Mouse (Mus musculus) liver, embryonic 14.5 days (tissue): ENCODE measurements around the gene Sfrp4. TPM values are rescaled to one million over a fixed set of nuclear protein-coding genes. Genes with fewer than 3 reads are reported as not detected.

Source experiments
- ATAC-seq: fragments of 200-750 bp; cut with Nextera tagmentation; 2 replicates; pipeline ENCODE4 v1.8.0; 2017; ENCODE audit warnings: moderate number of reproducible peaks, mild to moderate bottlenecking, moderate library complexity; ENCODE audit not compliant: insufficient read depth
- DNase-seq, 3 experiments: peaks; one replicate each; pipeline ENCODE4 v3.0.0-alpha.2; 2012 to 2013; ENCODE audit warnings: low read depth in 3 of 3, low spot score in 3 of 3
- H3K27ac ChIP-seq: fragments of 300-500 bp; sonication (generic); 2 replicates; pipeline ENCODE4 v1.5.1; 2014; ENCODE audit warnings: moderate library complexity, mild to moderate bottlenecking, control low read depth, inconsistent platforms
- H3K27me3 ChIP-seq: fragments of 300-500 bp; sonication (generic); 2 replicates; pipeline ENCODE4 v1.6.1; 2014; ENCODE audit warnings: mild to moderate bottlenecking, low read length, moderate library complexity; ENCODE audit not compliant: control insufficient read depth, insufficient read depth
- H3K36me3 ChIP-seq: fragments of 300-500 bp; sonication (generic); replicated peaks from 2 replicates; pipeline ENCODE4 v1.6.1; 2014; ENCODE audit warnings: low read depth; ENCODE audit not compliant: control insufficient read depth, insufficient read depth
- H3K4me1 ChIP-seq, 2 experiments: fragments of 200-500 bp in 1 of 2; fragments of 300-500 bp in 1 of 2; sonication (generic) in 1 of 2; replicated peaks; 2 replicates each; pipeline ENCODE4 v1.6.1; 2012 to 2014; ENCODE audit warnings: antibody characterized with exemption in 1 of 2, inconsistent platforms in 1 of 2, low read length in 1 of 2; ENCODE audit not compliant: control insufficient read depth in 2 of 2, insufficient read depth in 2 of 2
- H3K4me2 ChIP-seq: fragments of 300-500 bp; sonication (generic); 2 replicates; pipeline ENCODE4 v1.6.1; 2014; ENCODE audit warnings: low read depth, mild to moderate bottlenecking, control low read depth, moderate library complexity
- H3K4me3 ChIP-seq, 2 experiments: fragments of 200-500 bp in 1 of 2; fragments of 300-500 bp in 1 of 2; sonication (generic) in 1 of 2; 2 replicates each; pipeline ENCODE4 v1.5.1; 2012 to 2014; ENCODE audit warnings: low read depth in 2 of 2, low read length in 2 of 2, mild to moderate bottlenecking in 2 of 2, control low read depth in 1 of 2, inconsistent platforms in 1 of 2, moderate library complexity in 1 of 2; ENCODE audit not compliant: insufficient read depth in 1 of 2
- H3K9ac ChIP-seq: fragments of 300-500 bp; sonication (generic); replicated peaks from 2 replicates; pipeline ENCODE4 v1.6.1; 2014; ENCODE audit warnings: mild to moderate bottlenecking, control low read depth, moderate library complexity
- H3K9me3 ChIP-seq: fragments of 300-500 bp; sonication (generic); 2 replicates; pipeline ENCODE4 v1.6.1; 2016; ENCODE audit warnings: low read length, mixed read lengths; ENCODE audit not compliant: control insufficient read depth
- CTCF ChIP-seq: IDR thresholded peaks from 2 replicates; pipeline ENCODE4 v1.5.1; 2016; ENCODE audit warnings: antibody characterized with exemption, low read depth, control low read depth
- EP300 ChIP-seq: IDR thresholded peaks from 2 replicates; pipeline ENCODE4 v1.6.1; 2016; ENCODE audit warnings: antibody characterized with exemption, low read depth
- WGBS: fragments of 180-500 bp; shearing (Covaris S2); extraction: QIAGEN DNeasy Blood & Tissue Kit; methylation state at CpG from one replicate; pipeline ENCODE4 v1.1.7; 2014; ENCODE audit not compliant: insufficient replicate concordance; 5-methylcytosine and 5-hydroxymethylcytosine counted together
- polyA plus RNA-seq, 2 experiments: library from polyadenylated mRNA; depleted of rRNA in 1 of 2; stranded (reverse) in 1 of 2; unstranded in 1 of 2; fragments of >200 nt; fragmentation: Nextera tagmentation in 1 of 2; extraction: Ambion mirVana in 1 of 2; gene quantifications; 2 replicates each; pipeline versions ENCODE4 v1.2.1 to v1.2.3; 2012 to 2014

The Sfrp4 gene
- polyA plus RNA-seq, 2 experiments = 0.44 to 0.66 TPM

DNA sequence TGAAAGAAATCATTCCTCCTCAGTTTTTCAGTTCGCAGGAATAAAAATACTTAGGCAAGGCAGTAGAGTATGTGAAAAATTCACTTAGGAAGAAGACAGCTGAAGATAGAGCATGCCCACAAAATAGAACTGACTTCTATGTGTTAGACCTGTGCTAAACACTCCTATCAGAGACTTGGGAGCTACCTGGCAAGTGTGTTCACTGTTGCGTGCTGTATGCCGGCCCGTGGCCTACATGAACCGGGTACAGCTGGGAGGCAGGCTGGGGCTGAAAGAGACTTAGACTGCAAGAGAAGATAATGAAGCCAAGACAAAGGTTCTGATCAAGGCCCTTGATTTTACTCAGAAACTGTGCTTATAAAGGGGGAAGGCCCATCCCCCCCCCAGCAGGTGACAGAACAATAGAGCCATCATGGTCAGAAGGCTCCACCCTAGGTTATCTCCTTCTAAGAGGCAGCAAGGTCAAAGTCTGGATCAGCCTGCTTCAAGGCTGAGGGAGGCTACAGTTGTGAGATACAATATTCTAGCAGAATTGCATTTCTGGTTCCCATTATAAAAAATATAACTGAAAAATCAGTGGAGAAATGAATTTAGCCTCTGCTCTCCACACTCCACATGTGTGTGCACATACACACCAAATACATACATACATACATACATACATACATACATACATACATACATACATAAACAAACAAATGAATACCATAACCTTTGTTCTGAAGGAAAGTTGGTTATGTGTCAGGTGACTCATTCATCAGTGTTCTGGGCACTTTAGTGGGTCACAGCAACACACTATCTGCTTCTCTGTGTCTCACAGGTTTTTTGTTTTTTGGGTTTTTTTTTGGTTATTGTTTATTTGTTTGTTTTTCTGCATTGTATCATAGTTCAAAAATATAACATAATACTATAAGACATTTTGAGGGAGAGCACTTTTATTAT, 8.1 kb downstream of the Sfrp4 start:
- Histone ChIP-seq H3K27me3 (no peaks in the 10 kb centered on the region), H3K4me1 (peaks cover 2 to 17% of the 10 kb centered on the region in 2 experiments), H3K4me2 (no peak overlapping the region), H3K36me3 (no peaks in the 10 kb centered on the region), H3K9me3 (no peaks in the 10 kb centered on the region), H3K4me3 (no peak overlapping the region), H3K27ac (no peak overlapping the region), H3K9ac (no peak overlapping the region)
- ATAC-seq (peak; percentile 41; the same call in 1 of the 2 replicates), DNase-seq (no peak)
- 48% methylated on average over 5 of the region's 5 CpGs for WGBS
- TF ChIP-seq EP300 (no peak), CTCF (no peak)

DNA sequence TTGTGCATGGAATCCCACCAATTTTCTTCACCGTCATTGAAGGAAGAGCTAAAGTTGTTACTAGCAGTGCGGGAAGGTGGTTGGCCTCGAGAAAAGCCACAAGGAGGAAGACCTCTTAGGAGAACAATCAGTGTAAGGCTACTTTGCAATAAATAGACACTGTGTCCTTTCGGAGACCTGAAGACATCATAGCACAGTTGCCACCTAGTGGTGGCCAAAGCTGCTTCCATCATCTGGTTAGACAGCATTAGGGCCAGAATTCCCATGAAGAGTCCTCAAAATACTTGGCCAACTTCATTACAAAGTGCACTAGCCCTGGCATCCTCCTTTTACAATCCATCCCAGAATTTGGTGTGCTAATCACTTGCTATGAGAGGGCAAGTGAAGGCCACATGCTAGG, 13.2 kb downstream of the Sfrp4 start:
- H3K27ac ChIP-seq = no peak overlapping the region
- no peak overlapping the region for H3K9ac ChIP-seq
- no peaks in the 10 kb centered on the region for H3K27me3 ChIP-seq
- TF ChIP-seq CTCF (peak; percentile 74), EP300 (no peak)
- no peaks in the 10 kb centered on the region for H3K9me3 ChIP-seq
- DNase-seq = no peak
- H3K36me3 ChIP-seq = no peaks in the 10 kb centered on the region
- WGBS = 28% methylated on average over 4 of the region's 4 CpGs
- H3K4me2 ChIP-seq = no peak overlapping the region
- ATAC-seq = peak; percentile 21; the same call in 1 of the 2 replicates
- H3K4me3 ChIP-seq = no peak overlapping the region
- H3K4me1 ChIP-seq = no peaks in the 10 kb centered on the region; a peak in 1 of 4 replicates

DNA sequence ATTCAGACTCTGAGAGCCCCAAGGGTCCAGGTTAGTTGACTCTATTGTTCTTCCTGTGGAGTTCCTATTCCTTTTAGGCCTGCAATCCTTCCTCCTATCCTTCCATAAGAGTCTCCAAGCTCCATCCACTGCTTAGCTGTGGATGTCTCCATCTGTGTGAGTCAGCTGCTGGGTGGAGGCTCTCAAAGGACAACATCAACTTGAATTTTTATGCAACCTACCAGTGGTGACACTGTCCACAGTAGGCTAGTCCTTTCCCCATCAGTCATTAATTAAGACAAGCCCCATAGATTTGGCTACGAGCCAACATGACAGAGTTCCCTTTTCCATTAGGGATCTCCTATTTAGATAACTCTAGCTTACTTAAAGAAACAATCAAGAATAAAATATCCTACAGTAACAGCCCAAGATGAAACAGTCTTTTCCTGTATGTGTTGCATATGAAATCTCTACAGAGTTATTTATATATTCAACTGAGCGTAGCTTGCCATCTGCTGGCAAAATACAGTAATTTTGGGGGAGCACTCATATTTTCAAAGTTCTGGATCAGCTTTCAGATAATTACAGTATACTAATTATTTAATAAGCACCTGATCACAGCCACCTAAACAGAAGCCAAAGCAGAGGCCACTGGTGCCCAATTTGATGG, 17.4 kb downstream of the Sfrp4 start:
- H3K27ac ChIP-seq = no peak overlapping the region
- 61% methylated on average over 2 of the region's 2 CpGs for WGBS

DNA sequence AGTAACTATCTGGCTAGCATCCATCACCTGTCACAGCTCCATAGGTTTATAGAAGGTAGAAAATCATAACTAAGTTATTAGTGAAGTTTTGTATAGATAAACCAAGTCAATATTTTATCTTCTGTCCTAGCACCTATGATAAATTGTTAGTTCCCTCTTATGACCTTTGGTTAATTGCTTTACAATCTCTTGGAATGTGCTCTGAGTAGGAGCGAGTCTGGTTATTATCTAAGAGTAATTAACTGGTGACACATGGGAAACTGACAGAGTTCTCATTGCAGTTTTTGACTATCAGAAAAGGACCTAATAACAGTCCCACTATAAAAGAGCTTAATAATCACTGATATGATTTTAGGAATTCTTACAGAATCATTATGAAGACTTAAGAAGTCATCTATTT, 20.6 kb downstream of the Sfrp4 start:
- no peak overlapping the region for H3K4me2 ChIP-seq
- H3K27me3 ChIP-seq = no peaks in the 10 kb centered on the region
- H3K4me3 ChIP-seq = no peak overlapping the region
- H3K9me3 ChIP-seq = no peaks in the 10 kb centered on the region
- no peaks in the 10 kb centered on the region for H3K36me3 ChIP-seq
- H3K27ac ChIP-seq = no peak overlapping the region
- no peak overlapping the region for H3K9ac ChIP-seq
- WGBS = 49% methylated on average over 1 of the region's 1 CpGs
- H3K4me1 ChIP-seq = peaks cover under 1% of the 10 kb centered on the region in 2 experiments; a peak in 2 of 4 replicates
- no peak for ATAC-seq
- DNase-seq = no peak
- TF ChIP-seq CTCF (no peak), EP300 (no peak)

More for the DNA sequence above, 17.4 kb downstream of the Sfrp4 start:
- Histone ChIP-seq H3K9ac (no peak overlapping the region), H3K27me3 (no peaks in the 10 kb centered on the region), H3K36me3 (no peaks in the 10 kb centered on the region), H3K4me3 (no peak overlapping the region), H3K4me1 (no peaks in the 10 kb centered on the region), H3K4me2 (no peak overlapping the region), H3K9me3 (no peaks in the 10 kb centered on the region)
- ATAC-seq (no peak), DNase-seq (no peak)
- TF ChIP-seq EP300 (no peak), CTCF (peak; percentile 15; the same call in 1 of the 2 replicates)

DNA sequence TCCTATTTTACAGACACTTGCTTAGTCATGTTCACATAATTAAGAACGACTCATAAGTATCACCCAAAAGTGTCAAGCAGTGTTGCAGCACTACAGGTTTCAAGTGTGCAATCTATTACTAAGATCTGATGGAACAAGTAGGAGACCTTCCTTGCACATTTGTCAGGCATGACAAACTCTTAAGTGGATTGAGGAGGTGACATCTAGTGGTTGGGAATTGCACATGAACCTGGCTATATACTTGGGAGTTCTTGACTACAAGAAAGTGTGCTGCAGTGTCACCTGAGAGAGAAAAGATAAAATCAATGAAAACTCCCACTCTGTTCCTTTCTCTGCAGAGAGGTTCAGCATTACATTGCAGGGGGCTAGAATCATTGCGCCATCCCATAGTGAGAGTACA, 21.3 kb downstream of the Sfrp4 start:
- H3K4me2 ChIP-seq = no peak overlapping the region
- H3K4me1 ChIP-seq = peaks cover 7% of the 10 kb centered on the region in 2 experiments
- no peaks in the 10 kb centered on the region for H3K27me3 ChIP-seq
- no peak overlapping the region for H3K27ac ChIP-seq
- no peak overlapping the region for H3K4me3 ChIP-seq
- H3K9ac ChIP-seq = no peak overlapping the region
- DNase-seq (no peak), ATAC-seq (no peak)
- peak; percentile 23; the same call in 1 of the 2 replicates for TF ChIP-seq CTCF
- no peak for TF ChIP-seq EP300
- no peaks in the 10 kb centered on the region for H3K9me3 ChIP-seq
- H3K36me3 ChIP-seq = no peaks in the 10 kb centered on the region
- WGBS = 54% methylated on average over 2 of the region's 2 CpGs
